Mouse (Mus musculus) testis, adult 2 months (tissue): Measurements from ENCODE around the gene Cyp2j8. TPM values are rescaled to one million over a fixed set of nuclear protein-coding genes. Genes with fewer than 3 reads are reported as not detected.
"Not testable (repeated sequence)": the region's sequence is repeated elsewhere in the genome, so short reads cannot be mapped to it uniquely, and the experiment has no call there.

Experiments used
- H3K27ac ChIP-seq: fragments of 200-500 bp; 2 replicates; pipeline ENCODE4 v1.5.1; 2012; ENCODE audit warnings: low read depth, low read length; ENCODE audit not compliant: control insufficient read depth, insufficient read depth
- H3K27me3 ChIP-seq: fragments of 200-500 bp; 2 replicates; pipeline ENCODE4 v1.6.1; 2012; ENCODE audit warnings: mild to moderate bottlenecking, low read length, moderate library complexity; ENCODE audit not compliant: control insufficient read depth, insufficient read depth
- H3K36me3 ChIP-seq: fragments of 200-500 bp; 2 replicates; pipeline ENCODE4 v1.6.1; 2012; ENCODE audit warnings: mild to moderate bottlenecking, low read length; ENCODE audit not compliant: control insufficient read depth, insufficient read depth
- H3K4me1 ChIP-seq: fragments of 200-500 bp; 2 replicates; pipeline ENCODE4 v1.6.1; 2012; ENCODE audit warnings: low read length; ENCODE audit not compliant: control insufficient read depth, insufficient read depth
- H3K4me3 ChIP-seq: fragments of 200-500 bp; 2 replicates; pipeline ENCODE4 v1.5.1; 2012; ENCODE audit warnings: low read depth, mild to moderate bottlenecking, low read length, moderate library complexity, mixed read lengths; ENCODE audit not compliant: control insufficient read depth
- CTCF ChIP-seq: fragments of 200-500 bp; IDR thresholded peaks from 2 replicates; pipeline ENCODE4 v1.5.1; 2012; ENCODE audit warnings: low read depth, mild to moderate bottlenecking, inconsistent platforms, low read length, moderate library complexity; ENCODE audit not compliant: control insufficient read depth, insufficient read depth, insufficient replicate concordance
- POLR2A ChIP-seq: fragments of 200-500 bp; IDR thresholded peaks from 2 replicates; pipeline ENCODE4 v1.6.1; 2012; ENCODE audit warnings: low read depth, mild to moderate bottlenecking, inconsistent platforms, low read length, moderate library complexity; ENCODE audit not compliant: control insufficient read depth
- polyA plus RNA-seq: library from polyadenylated mRNA; depleted of rRNA; stranded (reverse); fragments of >200 nt; gene quantifications from 2 replicates; pipeline ENCODE4 v1.2.3, GENCODE M21; 2012; rRNA removed

Gene Cyp2j8
- not detected in 2 replicates for polyA plus RNA-seq

- Histone ChIP-seq H3K4me3 (no peak within 1 kb of the TSS), H3K4me1 (no peaks in the 10 kb centered on the region), H3K36me3 (no peaks in the 10 kb centered on the region), H3K27me3 (no peaks in the 10 kb centered on the region), H3K27ac (no peak within 1 kb of the TSS)
- TF ChIP-seq POLR2A (no peak), CTCF (no peak)
Observed at GRCm38 (mm10) chr4:96507286-96507685, at the start of gene Cyp2j8. TSS of gene Cyp2j8 (minus strand) at chr4:96507386.

GRCm38 (mm10) chr4:96553133-96553819, 46.1 kb upstream of the Cyp2j8 start, which contains the start of gene Cyp2j6:
TSS of gene Cyp2j6 (minus strand) at chr4:96553661.
- H3K4me1 ChIP-seq: peaks cover 5% of the 10 kb centered on the region
- no peaks in the 10 kb centered on the region for H3K27me3 ChIP-seq
- no peaks in the 10 kb centered on the region for H3K36me3 ChIP-seq
- no peak within 1 kb of the TSS for H3K27ac ChIP-seq
- peak within 1 kb of the TSS; percentile 71 for H3K4me3 ChIP-seq
- no peak for TF ChIP-seq POLR2A
- TF ChIP-seq CTCF: no peak

- no peak overlapping the region for H3K27ac ChIP-seq
- H3K27me3 ChIP-seq: no peaks in the 10 kb centered on the region
- H3K4me1 ChIP-seq: peaks cover 5% of the 10 kb centered on the region
- TF ChIP-seq POLR2A (no peak), CTCF (no peak)
- no peak overlapping the region for H3K4me3 ChIP-seq
- H3K36me3 ChIP-seq: no peaks in the 10 kb centered on the region
Observed at GRCm38 (mm10) chr4:96551619-96552018, 44.4 kb upstream of the Cyp2j8 start.

DNA sequence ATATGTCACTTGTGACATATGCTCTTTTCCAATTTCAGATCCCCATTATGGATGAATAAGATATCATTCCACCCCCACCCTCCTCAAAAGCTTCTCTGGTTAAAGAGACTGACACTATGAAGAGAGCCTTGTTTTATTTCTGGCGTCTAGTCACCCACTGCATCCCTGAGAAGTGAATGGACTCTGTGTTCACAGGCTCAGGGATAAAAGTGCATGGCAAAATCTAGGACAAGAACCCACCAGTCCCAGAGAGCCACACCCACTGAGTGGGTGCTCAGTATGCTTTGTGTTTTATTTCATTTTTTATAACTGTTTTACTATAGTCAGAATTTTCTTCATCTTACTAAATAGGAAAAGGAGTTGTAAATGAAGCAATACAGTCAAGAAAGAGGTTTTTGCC, 38.8 kb upstream of the Cyp2j8 start:
- TF ChIP-seq CTCF: no peak
- TF ChIP-seq POLR2A: no peak
- no peaks in the 10 kb centered on the region for H3K4me1 ChIP-seq
- no peak overlapping the region for H3K27ac ChIP-seq
- no peak overlapping the region for H3K4me3 ChIP-seq
- H3K27me3 ChIP-seq: no peaks in the 10 kb centered on the region
- H3K36me3 ChIP-seq: no peaks in the 10 kb centered on the region

DNA sequence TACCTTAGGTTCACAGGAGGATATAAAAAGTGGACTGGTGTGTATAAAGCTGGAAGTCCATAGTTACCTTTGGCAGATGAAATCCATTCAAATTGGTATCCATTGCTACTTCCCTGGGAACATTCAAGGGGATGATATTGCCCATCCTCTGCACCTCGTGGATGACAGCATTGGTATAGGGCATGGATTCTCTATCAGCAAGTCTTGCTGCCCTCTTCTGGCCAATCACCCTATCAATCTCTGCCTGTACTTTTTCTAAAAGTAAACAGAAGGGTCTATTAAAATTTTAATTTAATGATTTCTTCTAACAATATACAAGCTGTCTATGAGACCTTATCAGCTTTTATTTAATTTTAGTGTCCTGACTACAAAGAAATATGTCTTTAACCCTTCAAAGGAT, 18.6 kb upstream of the Cyp2j8 start:
- H3K27me3 ChIP-seq: no peaks in the 10 kb centered on the region
- no peaks in the 10 kb centered on the region for H3K36me3 ChIP-seq
- no peak for TF ChIP-seq CTCF
- TF ChIP-seq POLR2A: no peak
- no peaks in the 10 kb centered on the region for H3K4me1 ChIP-seq
- no peak overlapping the region for H3K27ac ChIP-seq
- H3K4me3 ChIP-seq: no peak overlapping the region

GRCm38 (mm10) chr4:96522256-96522655, 15.1 kb upstream of the Cyp2j8 start:
- Histone ChIP-seq H3K27ac (no peak overlapping the region), H3K36me3 (no peaks in the 10 kb centered on the region), H3K4me3 (no peak overlapping the region), H3K27me3 (no peaks in the 10 kb centered on the region), H3K4me1 (no peaks in the 10 kb centered on the region)
- TF ChIP-seq CTCF (no peak), POLR2A (no peak)

GRCm38 (mm10) chr4:96510083-96510482, 2.9 kb upstream of the Cyp2j8 start:
- H3K27ac ChIP-seq: no peak overlapping the region
- H3K27me3 ChIP-seq: no peaks in the 10 kb centered on the region
- no peak overlapping the region for H3K4me3 ChIP-seq
- TF ChIP-seq CTCF (no peak), POLR2A (no peak)
- H3K4me1 ChIP-seq: no peaks in the 10 kb centered on the region
- H3K36me3 ChIP-seq: no peaks in the 10 kb centered on the region

GRCm38 (mm10) chr4:96463311-96464060, 43.7 kb downstream of the Cyp2j8 start:
- not testable (repeated sequence) for H3K4me3 ChIP-seq, H3K4me1 ChIP-seq, H3K36me3 ChIP-seq, H3K27ac ChIP-seq, H3K27me3 ChIP-seq
